Mouse (Mus musculus): Measurements from ENCODE around the gene Fam229b.

The Fam229b gene

GRCm38 (mm10) chr10:39121412-39121811, 12.3 kb downstream of the Fam229b start:
- DNase-seq, result no peak

DNA sequence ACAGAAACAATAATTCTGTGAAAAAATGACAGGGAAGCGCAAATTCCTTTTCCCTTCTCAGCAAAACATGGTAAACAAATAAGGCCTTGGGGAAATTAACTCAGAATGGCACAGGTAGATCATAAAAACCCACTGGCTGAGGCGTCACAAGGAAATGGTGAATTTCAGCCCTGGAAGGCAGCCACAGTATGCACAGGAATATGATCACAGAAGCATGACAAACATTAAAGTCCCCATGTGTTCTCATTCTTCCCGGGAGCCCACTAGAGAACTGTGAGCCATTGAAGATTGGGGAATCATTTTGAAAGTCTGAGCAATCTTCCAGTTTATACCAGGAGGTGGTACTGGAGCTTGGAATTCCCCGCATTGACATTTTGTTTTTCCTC, 24.2 kb downstream of the Fam229b start:
- no peak for DNase-seq

GRCm38 (mm10) chr10:39108837-39109488, 24.8 kb downstream of the Fam229b start:
- DNase-seq, result no peak

DNA sequence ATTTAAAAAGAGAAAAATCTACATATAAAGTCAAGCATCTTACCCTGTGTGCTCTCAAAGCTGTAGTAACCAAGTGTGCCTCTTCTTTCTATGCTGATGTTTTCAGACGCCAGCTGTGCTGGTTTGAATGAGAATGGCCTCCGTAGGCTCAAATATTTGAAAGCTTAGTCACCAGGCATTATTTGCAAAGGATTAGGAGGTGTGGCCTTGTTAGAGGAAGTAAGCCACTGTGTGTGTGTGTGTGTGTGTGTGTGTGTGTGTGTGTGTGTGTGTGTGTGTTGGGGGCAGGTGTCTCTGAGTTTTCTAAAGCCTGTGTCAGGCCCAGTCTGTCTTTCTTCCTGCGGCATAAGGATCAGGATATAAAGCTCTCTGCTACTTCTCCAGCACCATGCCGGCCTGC, 26.8 kb downstream of the Fam229b start:
- no peak for DNase-seq

- DNase-seq, result no peak
These were observed 27.3 kb downstream of the Fam229b start for GRCm38 (mm10) chr10:39106413-39106812.

DNA sequence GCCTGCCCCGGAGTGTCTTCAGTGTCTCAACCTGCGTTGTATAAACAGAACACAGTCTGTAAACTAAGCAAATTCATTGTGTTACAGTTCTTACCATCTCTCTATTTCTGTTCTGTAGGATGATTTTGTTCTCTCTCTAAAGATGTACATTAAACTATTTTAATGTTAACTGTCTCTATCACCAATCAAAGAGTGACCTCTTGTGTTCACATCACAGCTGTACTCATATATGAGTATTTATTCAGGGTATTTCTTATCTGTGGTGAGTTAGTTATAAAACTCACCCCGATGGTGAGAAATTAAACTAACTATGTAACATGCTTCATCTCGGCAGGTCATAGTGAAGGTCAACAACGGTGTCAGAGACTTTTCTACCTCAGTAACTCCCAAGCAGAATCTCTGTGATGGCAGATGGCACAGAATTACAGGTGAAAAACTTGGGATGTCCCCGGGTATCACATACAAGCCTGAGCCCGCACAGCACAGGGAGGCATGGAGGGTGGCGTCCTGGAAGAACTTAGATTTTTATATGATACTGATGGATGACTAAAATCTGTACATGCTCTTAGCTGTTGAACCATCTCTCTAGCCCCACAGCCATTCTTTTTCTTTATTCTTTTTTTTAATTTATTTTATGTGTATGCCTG, 28.8 kb downstream of the Fam229b start:
- DNase-seq, result no peak

- no peak for DNase-seq
These were observed 35.0 kb downstream of the Fam229b start for GRCm38 (mm10) chr10:39098746-39099145.

GRCm38 (mm10) chr10:39096981-39097380, 36.7 kb downstream of the Fam229b start:
- DNase-seq, result peak; percentile 4

DNA sequence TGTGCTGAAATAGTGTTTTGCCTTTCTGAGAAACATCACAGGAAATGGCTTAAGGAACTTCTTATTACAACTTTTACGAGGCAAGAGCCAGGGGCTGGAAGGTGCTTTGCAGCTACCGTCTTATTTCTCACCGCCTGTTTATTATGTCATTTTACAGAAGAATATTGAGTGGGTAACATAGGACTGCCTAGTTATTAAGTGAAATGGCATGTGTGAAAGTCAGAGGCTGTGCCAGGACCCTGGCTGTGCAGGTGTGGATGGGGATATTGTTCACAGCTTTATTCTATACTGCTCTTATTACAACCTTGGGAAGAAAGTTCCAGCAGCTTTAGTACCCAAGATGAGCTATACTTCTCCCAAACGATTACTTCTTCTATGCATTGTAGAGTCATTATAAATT, 61.7 kb downstream of the Fam229b start:
- DNase-seq, result no peak
